Mouse (Mus musculus) hindbrain, embryonic 16.5 days (tissue): ENCODE results near the gene Rbks. TPM values are rescaled to one million over a fixed set of nuclear protein-coding genes. Genes with fewer than 3 reads are reported as not detected.
A peak's percentile ranks its signal among the peaks of the same experiment; 100 is the strongest.
"Not testable (repeated sequence)": the region's sequence is repeated elsewhere in the genome, so short reads cannot be mapped to it uniquely, and the experiment has no call there.

Experiments
- ATAC-seq: fragments of 200-750 bp; cut with Nextera tagmentation; 2 replicates; pipeline ENCODE4 v1.8.0; 2017; ENCODE audit warnings: moderate TSS enrichment, moderate library complexity
- H3K27ac ChIP-seq: fragments of 300-500 bp; sonication (generic); 2 replicates; pipeline ENCODE4 v1.5.1; 2014; ENCODE audit warnings: low read depth, mild to moderate bottlenecking, control low read depth, low read length, moderate library complexity
- H3K27me3 ChIP-seq: fragments of 300-500 bp; sonication (generic); replicated peaks from 2 replicates; pipeline ENCODE4 v1.6.1; 2014; ENCODE audit warnings: low read length; ENCODE audit not compliant: control insufficient read depth, insufficient read depth
- H3K36me3 ChIP-seq: fragments of 300-500 bp; sonication (generic); 2 replicates; pipeline ENCODE4 v1.6.1; 2014; ENCODE audit warnings: mild to moderate bottlenecking, low read length, moderate library complexity, mixed read lengths; ENCODE audit not compliant: control insufficient read depth, insufficient read depth
- H3K4me1 ChIP-seq: fragments of 300-500 bp; sonication (generic); 2 replicates; pipeline ENCODE4 v1.6.1; 2014; ENCODE audit warnings: low read depth, low read length; ENCODE audit not compliant: control insufficient read depth, insufficient read depth
- H3K4me2 ChIP-seq: fragments of 300-500 bp; sonication (generic); 2 replicates; pipeline ENCODE4 v1.6.1; 2014; ENCODE audit warnings: mild to moderate bottlenecking, low read length, control low read depth, moderate library complexity
- H3K4me3 ChIP-seq: fragments of 300-500 bp; sonication (generic); 2 replicates; pipeline ENCODE4 v1.5.1; 2014; ENCODE audit warnings: mild to moderate bottlenecking, low read length, control low read depth, moderate library complexity
- H3K9ac ChIP-seq: fragments of 300-500 bp; sonication (generic); 2 replicates; pipeline ENCODE4 v1.6.1; 2014; ENCODE audit warnings: low read depth, mild to moderate bottlenecking, control low read depth, low read length, moderate library complexity
- H3K9me3 ChIP-seq: fragments of 300-500 bp; sonication (generic); 2 replicates; pipeline ENCODE4 v1.6.1; 2014; ENCODE audit warnings: mild to moderate bottlenecking, low read length, moderate library complexity; ENCODE audit not compliant: control insufficient read depth
- WGBS: fragments of 180-500 bp; shearing (Covaris S2); extraction: QIAGEN DNeasy Blood & Tissue Kit; methylation state at CpG from one replicate; pipeline ENCODE4 v1.1.7; 2014; 5-methylcytosine and 5-hydroxymethylcytosine counted together
- polyA plus RNA-seq: library from polyadenylated mRNA; unstranded; fragments of >200 nt; fragmentation: Nextera tagmentation; extraction: Ambion mirVana; gene quantifications from 2 replicates; pipeline ENCODE4 v1.2.1, GENCODE M21; 2015

Gene Rbks
- polyA plus RNA-seq, 1 experiment from 2014 or later = 2.8 TPM

GRCm38 (mm10) chr5:31598579-31598978 lies 98.8 kb downstream of the Rbks start:
- no peak overlapping the region for H3K4me3 ChIP-seq
- H3K9ac ChIP-seq = no peak overlapping the region
- no peaks in the 10 kb centered on the region for H3K9me3 ChIP-seq
- H3K27ac ChIP-seq = no peak overlapping the region
- peaks cover 9% of the 10 kb centered on the region for H3K4me1 ChIP-seq
- ATAC-seq = no peak
- no peak overlapping the region for H3K4me2 ChIP-seq
- H3K27me3 ChIP-seq = no peaks in the 10 kb centered on the region; the same call in 1 of the 2 replicates
- WGBS = 59% methylated on average over 4 of the region's 4 CpGs
- H3K36me3 ChIP-seq = no peaks in the 10 kb centered on the region

- WGBS = 82% methylated on average over 7 of the region's 7 CpGs
- Histone ChIP-seq H3K9ac (no peak overlapping the region), H3K4me2 (no peak overlapping the region), H3K36me3 (no peaks in the 10 kb centered on the region), H3K9me3 (no peaks in the 10 kb centered on the region), H3K4me3 (no peak overlapping the region), H3K4me1 (peaks cover 9% of the 10 kb centered on the region), H3K27ac (no peak overlapping the region), H3K27me3 (no peaks in the 10 kb centered on the region; the same call in 1 of the 2 replicates)
- no peak for ATAC-seq
These were observed 99.3 kb downstream of the Rbks start for GRCm38 (mm10) chr5:31598121-31598520.

- 74% methylated on average over 6 of the region's 6 CpGs for WGBS
- Histone ChIP-seq H3K9ac (no peak overlapping the region), H3K4me1 (peaks cover 9% of the 10 kb centered on the region), H3K9me3 (no peaks in the 10 kb centered on the region), H3K4me2 (peak overlapping the region; percentile 76), H3K36me3 (no peaks in the 10 kb centered on the region), H3K4me3 (no peak overlapping the region), H3K27ac (no peak overlapping the region), H3K27me3 (no peaks in the 10 kb centered on the region; the same call in 1 of the 2 replicates)
- ATAC-seq = no peak
These were observed 99.9 kb downstream of the Rbks start for GRCm38 (mm10) chr5:31597430-31597944.

- Histone ChIP-seq H3K9ac (peak within 1 kb of the TSS; percentile 54), H3K27me3 (no peaks in the 10 kb centered on the region; the same call in 1 of the 2 replicates), H3K4me2 (peak within 1 kb of the TSS; percentile 76), H3K9me3 (no peaks in the 10 kb centered on the region), H3K36me3 (no peaks in the 10 kb centered on the region), H3K4me3 (peak within 1 kb of the TSS; percentile 40), H3K27ac (no peak within 1 kb of the TSS), H3K4me1 (peaks cover 9% of the 10 kb centered on the region)
- whole genome bisulfite sequencing = 9% methylated on average over 26 of the region's 26 CpGs
- ATAC-seq = peak; percentile 37
These were observed 100.7 kb downstream of the Rbks start, which contains the start of gene Mrpl33 for GRCm38 (mm10) chr5:31596481-31597429. TSS of gene Mrpl33 (plus strand) at chr5:31596935.

- Histone ChIP-seq H3K36me3 (no peaks in the 10 kb centered on the region), H3K27me3 (no peaks in the 10 kb centered on the region; the same call in 1 of the 2 replicates), H3K27ac (no peak overlapping the region), H3K4me2 (no peak overlapping the region), H3K4me3 (no peak overlapping the region), H3K9ac (no peak overlapping the region), H3K4me1 (peaks cover 9% of the 10 kb centered on the region), H3K9me3 (no peaks in the 10 kb centered on the region)
- WGBS = 68% methylated on average over 4 of the region's 4 CpGs
- no peak for ATAC-seq
These were observed 101.6 kb downstream of the Rbks start for GRCm38 (mm10) chr5:31595868-31596267.

- H3K4me2 ChIP-seq = no peak overlapping the region
- no peak overlapping the region for H3K27ac ChIP-seq
- no peaks in the 10 kb centered on the region for H3K9me3 ChIP-seq
- no peaks in the 10 kb centered on the region for H3K36me3 ChIP-seq
- WGBS = 91% methylated on average over 7 of the region's 7 CpGs
- no peak for ATAC-seq
- peaks cover 2% of the 10 kb centered on the region for H3K4me1 ChIP-seq
- no peak overlapping the region for H3K4me3 ChIP-seq
- H3K9ac ChIP-seq = no peak overlapping the region
- no peaks in the 10 kb centered on the region for H3K27me3 ChIP-seq
These were observed 106.3 kb downstream of the Rbks start for GRCm38 (mm10) chr5:31591122-31591521.

- WGBS = 56% methylated on average over 14 of the region's 14 CpGs
These were observed 107.6 kb downstream of the Rbks start for GRCm38 (mm10) chr5:31589711-31590319.

GRCm38 (mm10) chr5:31588672-31589071 lies 108.8 kb downstream of the Rbks start:
- H3K9ac ChIP-seq, H3K9me3 ChIP-seq, H3K4me2 ChIP-seq, H3K4me1 ChIP-seq, H3K27me3 ChIP-seq, ATAC-seq, H3K36me3 ChIP-seq, H3K4me3 ChIP-seq, H3K27ac ChIP-seq: not testable (repeated sequence)
- WGBS = 86% methylated on average over 8 of the region's 8 CpGs

More at GRCm38 (mm10) chr5:31589711-31590319, 107.6 kb downstream of the Rbks start:
- no peak overlapping the region for H3K9ac ChIP-seq
- H3K27ac ChIP-seq = no peak overlapping the region
- ATAC-seq = no peak
- no peaks in the 10 kb centered on the region for H3K36me3 ChIP-seq
- peaks cover 2% of the 10 kb centered on the region; the same call in 1 of the 2 replicates for H3K4me1 ChIP-seq
- H3K4me2 ChIP-seq = no peak overlapping the region
- H3K27me3 ChIP-seq = no peaks in the 10 kb centered on the region
- H3K9me3 ChIP-seq = no peaks in the 10 kb centered on the region
- no peak overlapping the region for H3K4me3 ChIP-seq

GRCm38 (mm10) chr5:31588016-31588415 lies 109.4 kb downstream of the Rbks start:
- H3K4me3 ChIP-seq = no peak overlapping the region
- no peaks in the 10 kb centered on the region for H3K27me3 ChIP-seq
- no peak overlapping the region for H3K9ac ChIP-seq
- WGBS = 78% methylated on average over 2 of the region's 2 CpGs
- no peak for ATAC-seq
- no peak overlapping the region for H3K27ac ChIP-seq
- no peaks in the 10 kb centered on the region for H3K36me3 ChIP-seq
- H3K4me2 ChIP-seq = no peak overlapping the region
- H3K4me1 ChIP-seq = peaks cover 2% of the 10 kb centered on the region; the same call in 1 of the 2 replicates
- H3K9me3 ChIP-seq = no peaks in the 10 kb centered on the region
